Mouse (Mus musculus): Measurements from ENCODE around the gene Wfdc2. TPM values are rescaled to one million over a fixed set of nuclear protein-coding genes. Genes with fewer than 3 reads are reported as not detected.

Gene Wfdc2
- polyA plus RNA-seq, 2 experiments from 2014 or later, result 2.2 to 3.0 TPM

Other genes starting within 250 kb of the Wfdc2 start
- not detected for gene Svs6, start 245.7 kb upstream of the Wfdc2 start, polyA plus RNA-seq (2017; shearing (Covaris generic))
- gene Svs5, start 229.7 kb upstream of the Wfdc2 start, polyA plus RNA-seq (2017; shearing (Covaris generic)), result not detected
- 1 to 10 TPM in 1 of 2 experiments, under 1 TPM in 1; 0.75 to 1.1 TPM for gene Slpi, start 173.3 kb upstream of the Wfdc2 start, polyA plus RNA-seq (2017; shearing (Covaris generic))
- gene Rbpjl, start 159.3 kb upstream of the Wfdc2 start, polyA plus RNA-seq (2017; shearing (Covaris generic)), result not detected
- gene Matn4, start 157.3 kb upstream of the Wfdc2 start, polyA plus RNA-seq (2017; shearing (Covaris generic)), result not detected
- gene Sdc4, start 118.5 kb upstream of the Wfdc2 start, polyA plus RNA-seq (2017; shearing (Covaris generic)), result 10 to 100 TPM; 69.7 to 93.7 TPM
- 10 to 100 TPM in 1 of 2 experiments, 1 to 10 TPM in 1; 8.8 to 15.1 TPM for gene Sys1, start 105.4 kb upstream of the Wfdc2 start, polyA plus RNA-seq (2017; shearing (Covaris generic))
- gene Gm20458, start 101.4 kb upstream of the Wfdc2 start, polyA plus RNA-seq (2017; shearing (Covaris generic)), result not detected
- not detected for gene Trp53tg5, start 88.7 kb upstream of the Wfdc2 start, polyA plus RNA-seq (2017; shearing (Covaris generic))
- 1 to 10 TPM; 3.7 to 4.5 TPM for gene Dbndd2, start 76.3 kb upstream of the Wfdc2 start, polyA plus RNA-seq (2017; shearing (Covaris generic))
- 10 to 100 TPM; 17.0 to 27.0 TPM for gene Pigt, start 64.9 kb upstream of the Wfdc2 start, polyA plus RNA-seq (2017; shearing (Covaris generic))
- not detected for gene Spint3, start 11.0 kb downstream of the Wfdc2 start, polyA plus RNA-seq (2017; shearing (Covaris generic))
- not detected for gene Wfdc6a, start 23.0 kb downstream of the Wfdc2 start, polyA plus RNA-seq (2017; shearing (Covaris generic))
- gene Eppin, start 31.2 kb downstream of the Wfdc2 start, polyA plus RNA-seq (2017; shearing (Covaris generic)), result not detected
- gene Wfdc6b, start 51.1 kb downstream of the Wfdc2 start, polyA plus RNA-seq (2017; shearing (Covaris generic)), result not detected
- not detected for gene Wfdc8, start 51.2 kb downstream of the Wfdc2 start, polyA plus RNA-seq (2017; shearing (Covaris generic))
- gene Wfdc16, start 76.4 kb downstream of the Wfdc2 start, polyA plus RNA-seq (2017; shearing (Covaris generic)), result not detected
- gene Wfdc10, start 93.6 kb downstream of the Wfdc2 start, polyA plus RNA-seq (2017; shearing (Covaris generic)), result not detected
- not detected for gene Wfdc9, start 94.2 kb downstream of the Wfdc2 start, polyA plus RNA-seq (2017; shearing (Covaris generic))
- not detected for gene Wfdc11, start 111.7 kb downstream of the Wfdc2 start, polyA plus RNA-seq (2017; shearing (Covaris generic))
- gene Wfdc13, start 122.7 kb downstream of the Wfdc2 start, polyA plus RNA-seq (2017; shearing (Covaris generic)), result not detected
- gene Spint4, start 136.1 kb downstream of the Wfdc2 start, polyA plus RNA-seq (2017; shearing (Covaris generic)), result not detected
- not detected for gene Spint5, start 152.9 kb downstream of the Wfdc2 start, polyA plus RNA-seq (2017; shearing (Covaris generic))
- gene Wfdc3, start 183.5 kb downstream of the Wfdc2 start, polyA plus RNA-seq (2017; shearing (Covaris generic)), result not detected
- 1 to 10 TPM; 3.8 to 7.3 TPM for gene Dnttip1, start 183.6 kb downstream of the Wfdc2 start, polyA plus RNA-seq (2017; shearing (Covaris generic))
- gene Ube2c, start 207.5 kb downstream of the Wfdc2 start, polyA plus RNA-seq (2017; shearing (Covaris generic)), result 10 to 100 TPM in 1 of 2 experiments, 1 to 10 TPM in 1; 7.7 to 11.4 TPM
- gene Tnnc2, start 217.6 kb downstream of the Wfdc2 start, polyA plus RNA-seq (2017; shearing (Covaris generic)), result not detected
- 1 to 10 TPM; 4.9 to 7.7 TPM for gene Snx21, start 223.4 kb downstream of the Wfdc2 start, polyA plus RNA-seq (2017; shearing (Covaris generic))
- gene Acot8, start 242.5 kb downstream of the Wfdc2 start, polyA plus RNA-seq (2017; shearing (Covaris generic)), result 10 to 100 TPM; 32.5 to 42.2 TPM
- 1 to 10 TPM; 7.0 to 8.1 TPM for gene Zswim3, start 242.7 kb downstream of the Wfdc2 start, polyA plus RNA-seq (2017; shearing (Covaris generic))

All from CD4-positive, CD25-positive, alpha-beta regulatory T cell, adult 4 months (primary cell).